Mouse (Mus musculus): Measurements from ENCODE around the gene Gadl1. TPM values are rescaled to one million over a fixed set of nuclear protein-coding genes. Genes with fewer than 3 reads are reported as not detected.
A peak's percentile ranks its signal among the peaks of the same experiment; 100 is the strongest.

The Gadl1 gene
- 0.37 and 0.39 TPM in 2 replicates for polyA plus RNA-seq (2014; fragmentation: Nextera tagmentation; extraction: Ambion mirVana)

GRCm38 (mm10) chr9:115909155-115909554, at the start of gene Gadl1:
TSS of gene Gadl1 (plus strand) at chr9:115909455.
- no peak within 1 kb of the TSS for H3K27ac ChIP-seq (ENCODE audit: low read depth, low read length)
- no peak within 1 kb of the TSS for H3K9ac ChIP-seq (ENCODE audit: low read depth, low read length)
- DNase-seq (ENCODE audit: low spot score) (peak; percentile 27), ATAC-seq (replicated peaks; ENCODE audit: low FRiP score) (no peak)
- no peaks in the 10 kb centered on the region for H3K4me1 ChIP-seq (replicated peaks; ENCODE audit: control insufficient read depth, insufficient read depth, low read length)
- H3K27me3 ChIP-seq (replicated peaks; ENCODE audit: control insufficient read depth, insufficient read depth, low read length), result no peaks in the 10 kb centered on the region
- H3K4me2 ChIP-seq, result peak within 1 kb of the TSS; percentile 7; the same call in 1 of the 2 replicates
- H3K9me3 ChIP-seq (ENCODE audit: control insufficient read depth, low read length), result no peaks in the 10 kb centered on the region
- H3K36me3 ChIP-seq (ENCODE audit: control insufficient read depth, insufficient read depth, low read length), result no peaks in the 10 kb centered on the region
- 73% methylated on average over 9 of the region's 9 CpGs for WGBS
- H3K4me3 ChIP-seq (ENCODE audit: low read depth, low read length), result no peak within 1 kb of the TSS

GRCm38 (mm10) chr9:115862802-115863201, 46.5 kb upstream of the Gadl1 start:
- Histone ChIP-seq H3K27me3 (replicated peaks; ENCODE audit: control insufficient read depth, insufficient read depth, low read length) (no peaks in the 10 kb centered on the region), H3K36me3 (ENCODE audit: control insufficient read depth, insufficient read depth, low read length) (no peaks in the 10 kb centered on the region), H3K9ac (ENCODE audit: low read depth, low read length) (no peak overlapping the region), H3K9me3 (ENCODE audit: control insufficient read depth, low read length) (no peaks in the 10 kb centered on the region), H3K27ac (ENCODE audit: low read depth, low read length) (no peak overlapping the region), H3K4me1 (replicated peaks; ENCODE audit: control insufficient read depth, insufficient read depth, low read length) (no peaks in the 10 kb centered on the region), H3K4me2 (peak overlapping the region; percentile 43), H3K4me3 (ENCODE audit: low read depth, low read length) (no peak overlapping the region)
- 46% methylated on average over 5 of the region's 5 CpGs for WGBS
- no peak for DNase-seq (ENCODE audit: low spot score)
- ATAC-seq (replicated peaks; ENCODE audit: low FRiP score), result peak; percentile 88

- ATAC-seq (replicated peaks; ENCODE audit: low FRiP score) (peak; percentile 72), DNase-seq (ENCODE audit: low spot score) (no peak)
- Histone ChIP-seq H3K9me3 (ENCODE audit: control insufficient read depth, low read length) (no peaks in the 10 kb centered on the region), H3K27ac (ENCODE audit: low read depth, low read length) (no peak overlapping the region), H3K4me3 (ENCODE audit: low read depth, low read length) (0 out of 2 replicates have a peak overlapping the region, but pooled peaks have one; percentile 11), H3K9ac (ENCODE audit: low read depth, low read length) (no peak overlapping the region), H3K27me3 (replicated peaks; ENCODE audit: control insufficient read depth, insufficient read depth, low read length) (no peaks in the 10 kb centered on the region), H3K36me3 (ENCODE audit: control insufficient read depth, insufficient read depth, low read length) (no peaks in the 10 kb centered on the region), H3K4me1 (replicated peaks; ENCODE audit: control insufficient read depth, insufficient read depth, low read length) (no peaks in the 10 kb centered on the region), H3K4me2 (peak overlapping the region; percentile 43)
- WGBS, result 73% methylated on average over 6 of the region's 6 CpGs
These were observed 45.9 kb upstream of the Gadl1 start for GRCm38 (mm10) chr9:115863326-115863725.

- ATAC-seq (replicated peaks; ENCODE audit: low FRiP score) (no peak), DNase-seq (ENCODE audit: low spot score) (no peak)
- WGBS, result 53% methylated on average over 2 of the region's 2 CpGs
- Histone ChIP-seq H3K9me3 (ENCODE audit: control insufficient read depth, low read length) (no peaks in the 10 kb centered on the region), H3K36me3 (ENCODE audit: control insufficient read depth, insufficient read depth, low read length) (no peaks in the 10 kb centered on the region), H3K4me2 (no peak overlapping the region), H3K27ac (ENCODE audit: low read depth, low read length) (no peak overlapping the region), H3K9ac (ENCODE audit: low read depth, low read length) (no peak overlapping the region), H3K27me3 (replicated peaks; ENCODE audit: control insufficient read depth, insufficient read depth, low read length) (no peaks in the 10 kb centered on the region), H3K4me1 (replicated peaks; ENCODE audit: control insufficient read depth, insufficient read depth, low read length) (no peaks in the 10 kb centered on the region), H3K4me3 (ENCODE audit: low read depth, low read length) (no peak overlapping the region)
These were observed 42.0 kb upstream of the Gadl1 start for GRCm38 (mm10) chr9:115867277-115867676.

GRCm38 (mm10) chr9:115870168-115870567, 39.1 kb upstream of the Gadl1 start:
- 84% methylated on average over 13 of the region's 13 CpGs for WGBS
- Histone ChIP-seq H3K4me1 (replicated peaks; ENCODE audit: control insufficient read depth, insufficient read depth, low read length) (no peaks in the 10 kb centered on the region), H3K27me3 (replicated peaks; ENCODE audit: control insufficient read depth, insufficient read depth, low read length) (no peaks in the 10 kb centered on the region), H3K9me3 (ENCODE audit: control insufficient read depth, low read length) (no peaks in the 10 kb centered on the region), H3K27ac (ENCODE audit: low read depth, low read length) (no peak overlapping the region), H3K9ac (ENCODE audit: low read depth, low read length) (no peak overlapping the region), H3K4me3 (ENCODE audit: low read depth, low read length) (no peak overlapping the region), H3K4me2 (no peak overlapping the region), H3K36me3 (ENCODE audit: control insufficient read depth, insufficient read depth, low read length) (no peaks in the 10 kb centered on the region)
- no peak for DNase-seq (ENCODE audit: low spot score)
- ATAC-seq (replicated peaks; ENCODE audit: low FRiP score), result no peak

GRCm38 (mm10) chr9:115870640-115871039, 38.6 kb upstream of the Gadl1 start:
- H3K27me3 ChIP-seq (replicated peaks; ENCODE audit: control insufficient read depth, insufficient read depth, low read length), result no peaks in the 10 kb centered on the region
- H3K4me2 ChIP-seq, result no peak overlapping the region
- 79% methylated on average over 5 of the region's 5 CpGs for WGBS
- no peak overlapping the region for H3K9ac ChIP-seq (ENCODE audit: low read depth, low read length)
- no peaks in the 10 kb centered on the region for H3K4me1 ChIP-seq (replicated peaks; ENCODE audit: control insufficient read depth, insufficient read depth, low read length)
- ATAC-seq (replicated peaks; ENCODE audit: low FRiP score), result no peak
- H3K9me3 ChIP-seq (ENCODE audit: control insufficient read depth, low read length), result no peaks in the 10 kb centered on the region
- H3K4me3 ChIP-seq (ENCODE audit: low read depth, low read length), result no peak overlapping the region
- no peaks in the 10 kb centered on the region for H3K36me3 ChIP-seq (ENCODE audit: control insufficient read depth, insufficient read depth, low read length)
- no peak for DNase-seq (ENCODE audit: low spot score)
- no peak overlapping the region for H3K27ac ChIP-seq (ENCODE audit: low read depth, low read length)

- Histone ChIP-seq H3K4me1 (replicated peaks; ENCODE audit: control insufficient read depth, insufficient read depth, low read length) (no peaks in the 10 kb centered on the region), H3K9me3 (ENCODE audit: control insufficient read depth, low read length) (no peaks in the 10 kb centered on the region), H3K27ac (ENCODE audit: low read depth, low read length) (no peak overlapping the region), H3K27me3 (replicated peaks; ENCODE audit: control insufficient read depth, insufficient read depth, low read length) (no peaks in the 10 kb centered on the region), H3K4me2 (no peak overlapping the region), H3K36me3 (ENCODE audit: control insufficient read depth, insufficient read depth, low read length) (no peaks in the 10 kb centered on the region), H3K4me3 (ENCODE audit: low read depth, low read length) (no peak overlapping the region), H3K9ac (ENCODE audit: low read depth, low read length) (no peak overlapping the region)
- WGBS, result 76% methylated on average over 6 of the region's 6 CpGs
- ATAC-seq (replicated peaks; ENCODE audit: low FRiP score), result no peak
- peak; percentile 14 for DNase-seq (ENCODE audit: low spot score)
These were observed 28.8 kb upstream of the Gadl1 start for GRCm38 (mm10) chr9:115880500-115880899.

GRCm38 (mm10) chr9:115881137-115881536, 28.1 kb upstream of the Gadl1 start:
- ATAC-seq (replicated peaks; ENCODE audit: low FRiP score), result no peak
- Histone ChIP-seq H3K9me3 (ENCODE audit: control insufficient read depth, low read length) (no peaks in the 10 kb centered on the region), H3K4me2 (no peak overlapping the region), H3K27me3 (replicated peaks; ENCODE audit: control insufficient read depth, insufficient read depth, low read length) (no peaks in the 10 kb centered on the region), H3K9ac (ENCODE audit: low read depth, low read length) (no peak overlapping the region), H3K27ac (ENCODE audit: low read depth, low read length) (no peak overlapping the region), H3K4me1 (replicated peaks; ENCODE audit: control insufficient read depth, insufficient read depth, low read length) (no peaks in the 10 kb centered on the region), H3K36me3 (ENCODE audit: control insufficient read depth, insufficient read depth, low read length) (no peaks in the 10 kb centered on the region), H3K4me3 (ENCODE audit: low read depth, low read length) (no peak overlapping the region)
- peak; percentile 26 for DNase-seq (ENCODE audit: low spot score)
- whole genome bisulfite sequencing, result 73% methylated on average over 3 of the region's 3 CpGs

GRCm38 (mm10) chr9:115882627-115883200, 26.5 kb upstream of the Gadl1 start:
- WGBS, result 81% methylated on average over 5 of the region's 5 CpGs
- Histone ChIP-seq H3K9me3 (ENCODE audit: control insufficient read depth, low read length) (no peaks in the 10 kb centered on the region), H3K27me3 (replicated peaks; ENCODE audit: control insufficient read depth, insufficient read depth, low read length) (no peaks in the 10 kb centered on the region), H3K36me3 (ENCODE audit: control insufficient read depth, insufficient read depth, low read length) (no peaks in the 10 kb centered on the region), H3K27ac (ENCODE audit: low read depth, low read length) (no peak overlapping the region), H3K4me1 (replicated peaks; ENCODE audit: control insufficient read depth, insufficient read depth, low read length) (no peaks in the 10 kb centered on the region), H3K4me2 (no peak overlapping the region), H3K4me3 (ENCODE audit: low read depth, low read length) (no peak overlapping the region), H3K9ac (ENCODE audit: low read depth, low read length) (no peak overlapping the region)
- ATAC-seq (replicated peaks; ENCODE audit: low FRiP score) (no peak), DNase-seq (ENCODE audit: low spot score) (peak; percentile 6)

Measured in liver, embryonic 11.5 days (tissue).